Mouse (Mus musculus): Measurements from ENCODE around the gene Aqp3. TPM values are rescaled to one million over a fixed set of nuclear protein-coding genes. Genes with fewer than 3 reads are reported as not detected.

Gene Aqp3
- total and polyA plus RNA-seq, 3 experiments = not detected

DNA sequence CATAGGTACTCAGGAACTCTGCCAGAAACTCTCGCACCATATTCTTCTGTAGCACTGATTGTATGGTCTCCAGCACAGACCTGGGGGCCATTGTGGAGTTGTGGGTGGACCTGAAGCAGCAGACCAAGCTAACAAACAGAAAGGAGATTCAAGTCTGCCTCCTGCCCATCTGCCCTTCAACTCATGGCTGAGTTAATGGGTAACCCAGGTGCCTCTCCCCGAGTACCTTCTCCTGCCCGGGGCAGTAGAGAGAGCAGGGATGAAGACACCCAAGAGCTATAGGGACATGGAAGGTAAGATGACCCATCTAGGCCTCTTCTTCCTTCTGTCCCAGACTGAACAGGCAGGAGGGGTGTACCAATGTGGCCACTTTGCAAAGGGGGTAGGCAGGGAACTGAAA is 52.7 kb downstream of the Aqp3 start:
- no peak for DNase-seq (ENCODE audit: extremely low read depth)
- H3K4me1 ChIP-seq (ENCODE audit: control insufficient read depth in 1 of 2, insufficient read depth in 2 of 2) = no peaks in the 10 kb centered on the region
- TF ChIP-seq MAZ (IDR thresholded peaks at IDR 0.05; ENCODE audit: low read depth, low read length) = no peak
- no peak for TF ChIP-seq CTCF (conservative IDR thresholded peaks at IDR 0.05 in 1 of 2, IDR thresholded peaks at IDR 0.05 in 1 of 2; ENCODE audit: low read depth in 2 of 2, low read length in 2 of 2)
- no peak for TF ChIP-seq IRF4 (IDR thresholded peaks at IDR 0.05; ENCODE audit: low read depth, low read length)
- no peak for TF ChIP-seq EP300 (IDR thresholded peaks at IDR 0.05; ENCODE audit: low read length)
- no peak for TF ChIP-seq MEF2A (IDR thresholded peaks at IDR 0.05; ENCODE audit: borderline replicate concordance, low read depth, low read length)
- TF ChIP-seq SIN3A (IDR thresholded peaks at IDR 0.05; ENCODE audit: low read length) = no peak
- no peaks in the 10 kb centered on the region for H3K9me3 ChIP-seq (replicated peaks; ENCODE audit: low read length)
- dilution Hi-C loops (cut with MboI; ENCODE audit: extremely low pct_ligation_motif_present, extremely low pct_unique_long_range_greater_than_20kb, low sequenced_read_pairs) (no loop called here), in situ Hi-C loops (cut with MboI; ENCODE audit: low pct_ligation_motif_present, low pct_unique_long_range_greater_than_20kb, low sequenced_read_pairs) (no loop called here)
- no peaks in the 10 kb centered on the region for H3K79me2 ChIP-seq (replicated peaks; ENCODE audit: control insufficient read depth, extremely low read depth, insufficient read depth, poor library complexity, severe bottlenecking)
- no peak overlapping the region for H3K9ac ChIP-seq (ENCODE audit: insufficient read depth, low read depth)
- no peak overlapping the region for H3K27ac ChIP-seq (ENCODE audit: insufficient read depth, low read depth)
- H3K27me3 ChIP-seq (replicated peaks) = peaks cover 50% of the 10 kb centered on the region
- no peak overlapping the region for H3K4me2 ChIP-seq (ENCODE audit: insufficient read depth, low read depth, poor library complexity, severe bottlenecking)
- H3K36me3 ChIP-seq (replicated peaks in 1 of 2; ENCODE audit: control insufficient read depth in 1 of 2, insufficient read depth in 1 of 2, low read length in 1 of 2) = no peaks in the 10 kb centered on the region
- H3K4me3 ChIP-seq (replicated peaks in 1 of 3; ENCODE audit: low read depth in 2 of 3, low read length in 2 of 3, poor library complexity in 1 of 3) = no peak overlapping the region

DNA sequence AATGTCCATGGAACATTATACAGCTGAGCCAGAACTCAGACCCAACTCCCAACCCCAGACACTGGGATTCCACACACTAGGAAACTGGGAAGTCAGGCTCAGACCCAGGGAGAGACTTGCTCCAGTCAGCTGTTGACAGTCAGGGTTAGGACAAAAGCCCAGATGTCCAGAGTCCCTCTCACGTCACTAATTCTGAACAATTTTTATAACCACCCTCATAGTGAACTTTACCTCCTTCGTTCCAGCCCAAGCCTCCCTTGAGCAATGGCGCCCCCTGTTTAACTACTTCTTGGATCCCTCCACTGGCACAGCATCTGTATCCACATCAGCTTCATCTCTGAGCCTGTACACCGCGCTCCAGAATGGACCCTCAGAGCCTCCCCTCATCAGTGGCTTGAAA is 54.0 kb downstream of the Aqp3 start:
- Histone ChIP-seq H3K4me2 (ENCODE audit: insufficient read depth, low read depth, poor library complexity, severe bottlenecking) (no peak overlapping the region), H3K9me3 (replicated peaks; ENCODE audit: low read length) (no peaks in the 10 kb centered on the region), H3K9ac (ENCODE audit: insufficient read depth, low read depth) (no peak overlapping the region), H3K27ac (ENCODE audit: insufficient read depth, low read depth) (no peak overlapping the region), H3K27me3 (replicated peaks) (peaks cover 51% of the 10 kb centered on the region), H3K4me3 (replicated peaks in 1 of 3; ENCODE audit: low read depth in 2 of 3, low read length in 2 of 3, poor library complexity in 1 of 3) (no peak overlapping the region), H3K4me1 (ENCODE audit: control insufficient read depth in 1 of 2, insufficient read depth in 2 of 2) (no peaks in the 10 kb centered on the region), H3K79me2 (replicated peaks; ENCODE audit: control insufficient read depth, extremely low read depth, insufficient read depth, poor library complexity, severe bottlenecking) (no peaks in the 10 kb centered on the region), H3K36me3 (replicated peaks in 1 of 2; ENCODE audit: control insufficient read depth in 1 of 2, insufficient read depth in 1 of 2, low read length in 1 of 2) (no peaks in the 10 kb centered on the region)
- in situ Hi-C loops (cut with MboI; ENCODE audit: low pct_ligation_motif_present, low pct_unique_long_range_greater_than_20kb, low sequenced_read_pairs) (no loop called here), dilution Hi-C loops (cut with MboI; ENCODE audit: extremely low pct_ligation_motif_present, extremely low pct_unique_long_range_greater_than_20kb, low sequenced_read_pairs) (no loop called here)
- no peak for TF ChIP-seq TCF12 (IDR thresholded peaks at IDR 0.05; ENCODE audit: low read depth, low read length)
- TF ChIP-seq CTCF (conservative IDR thresholded peaks at IDR 0.05 in 1 of 2, IDR thresholded peaks at IDR 0.05 in 1 of 2; ENCODE audit: low read depth in 2 of 2, low read length in 2 of 2) = peak in 1 of 2 experiments; percentile 40; a peak in 2 of 4 replicates
- no peak for TF ChIP-seq HCFC1 (IDR thresholded peaks at IDR 0.05; ENCODE audit: low read depth, low read length)
- TF ChIP-seq ELF1 (IDR thresholded peaks at IDR 0.05; ENCODE audit: low read depth, low read length) = no peak
- no peak for TF ChIP-seq MAZ (IDR thresholded peaks at IDR 0.05; ENCODE audit: low read depth, low read length)
- TF ChIP-seq MYC (IDR thresholded peaks at IDR 0.05; ENCODE audit: low read depth, low read length) = no peak
- no peak for TF ChIP-seq MXI1 (IDR thresholded peaks at IDR 0.05; ENCODE audit: low read depth, low read length)
- TF ChIP-seq RCOR1 (conservative IDR thresholded peaks at IDR 0.05; ENCODE audit: low read depth, low read length) = no peak
- TF ChIP-seq UBTF (IDR thresholded peaks at IDR 0.05; ENCODE audit: low read depth, low read length) = no peak
- TF ChIP-seq POLR2AphosphoS2 (IDR thresholded peaks at IDR 0.05; ENCODE audit: low read depth, low read length) = no peak
- no peak for TF ChIP-seq BHLHE40 (IDR thresholded peaks at IDR 0.05; ENCODE audit: low read depth, low read length)
- peak; percentile 12 for TF ChIP-seq RAD21 (IDR thresholded peaks at IDR 0.05; ENCODE audit: low read depth, low read length)
- no peak for TF ChIP-seq JUN (IDR thresholded peaks at IDR 0.05; ENCODE audit: insufficient read depth, low read depth, low read length)
- no peak for TF ChIP-seq MEF2A (IDR thresholded peaks at IDR 0.05; ENCODE audit: borderline replicate concordance, low read depth, low read length)
- TF ChIP-seq USF1 (IDR thresholded peaks at IDR 0.05; ENCODE audit: low read depth, low read length) = no peak
- DNase-seq (ENCODE audit: extremely low read depth) = no peak

Data from CH12.LX (cell line).